Mouse (Mus musculus) adrenal gland, postnatal 25 days (tissue): ENCODE measurements around the gene Col25a1. TPM values are rescaled to one million over a fixed set of nuclear protein-coding genes. Genes with fewer than 3 reads are reported as not detected.

Source experiments
- DNase-seq: peaks from one replicate; pipeline ENCODE4 v3.0.0; 2021; ENCODE audit warnings: mixed read lengths
- total RNA-seq: library from RNA; stranded (reverse); gene quantifications from 2 replicates; pipeline ENCODE4 v1.2.3, GENCODE M21; 2021

The Col25a1 gene
- total RNA-seq, 1 experiment from 2014 or later = 10.3 TPM

GRCm38 (mm10) chr3:130161323-130161917 lies 30.1 kb downstream of the Col25a1 start:
- DNase-seq = no peak

- DNase-seq = no peak
Measured at GRCm38 (mm10) chr3:130166875-130167274, 35.6 kb downstream of the Col25a1 start.

GRCm38 (mm10) chr3:130172764-130173163 lies 41.5 kb downstream of the Col25a1 start:
- peak; percentile 12 for DNase-seq

- DNase-seq = peak; percentile 84
Measured at GRCm38 (mm10) chr3:130180181-130180940, 49.1 kb downstream of the Col25a1 start.

- DNase-seq = peak; percentile 33
Measured at GRCm38 (mm10) chr3:130180964-130181590, 49.8 kb downstream of the Col25a1 start.

GRCm38 (mm10) chr3:130181591-130181980 lies 50.3 kb downstream of the Col25a1 start:
- DNase-seq = no peak

GRCm38 (mm10) chr3:130182450-130182849 lies 51.1 kb downstream of the Col25a1 start:
- DNase-seq = no peak

- DNase-seq = no peak
Measured at GRCm38 (mm10) chr3:130185111-130185510, 53.8 kb downstream of the Col25a1 start.

GRCm38 (mm10) chr3:130187588-130187987 lies 56.3 kb downstream of the Col25a1 start:
- DNase-seq = peak; percentile 15

- no peak for DNase-seq
Measured at GRCm38 (mm10) chr3:130193450-130193849, 62.1 kb downstream of the Col25a1 start.

- DNase-seq = no peak
Measured at GRCm38 (mm10) chr3:130214631-130215030, 83.3 kb downstream of the Col25a1 start.

GRCm38 (mm10) chr3:130216141-130216540 lies 84.8 kb downstream of the Col25a1 start:
- no peak for DNase-seq

- DNase-seq = no peak
Measured at GRCm38 (mm10) chr3:130216646-130217045, 85.3 kb downstream of the Col25a1 start.

GRCm38 (mm10) chr3:130217705-130218104 lies 86.4 kb downstream of the Col25a1 start:
- no peak for DNase-seq

- no peak for DNase-seq
Measured at GRCm38 (mm10) chr3:130218232-130218728, 87.0 kb downstream of the Col25a1 start.

- no peak for DNase-seq
Measured at GRCm38 (mm10) chr3:130220811-130221210, 89.5 kb downstream of the Col25a1 start.

GRCm38 (mm10) chr3:130228186-130228585 lies 96.9 kb downstream of the Col25a1 start:
- DNase-seq = no peak

- no peak for DNase-seq
Measured at GRCm38 (mm10) chr3:130232944-130233343, 101.6 kb downstream of the Col25a1 start.

- no peak for DNase-seq
Measured at GRCm38 (mm10) chr3:130235233-130235632, 103.9 kb downstream of the Col25a1 start.

GRCm38 (mm10) chr3:130236129-130236528 lies 104.8 kb downstream of the Col25a1 start:
- DNase-seq = no peak

- no peak for DNase-seq
Measured at GRCm38 (mm10) chr3:130237852-130238251, 106.6 kb downstream of the Col25a1 start.

GRCm38 (mm10) chr3:130241924-130242323 lies 110.6 kb downstream of the Col25a1 start:
- DNase-seq = no peak

GRCm38 (mm10) chr3:130242647-130243296 lies 111.5 kb downstream of the Col25a1 start:
- no peak for DNase-seq
